Mouse (Mus musculus) erythroblast, embryonic 14.5 days (primary cell): ENCODE results near the gene Ovca2.

Source experiments
- GATA1 ChIP-seq: IDR thresholded peaks from 2 replicates; pipeline ENCODE4 v1.6.1; 2012; ENCODE audit warnings: low read length, inconsistent platforms, mixed read lengths
- TAL1 ChIP-seq: IDR thresholded peaks from 3 replicates; pipeline ENCODE4 v1.6.1; 2012; ENCODE audit warnings: low read length, inconsistent platforms, mixed read lengths

DNA sequence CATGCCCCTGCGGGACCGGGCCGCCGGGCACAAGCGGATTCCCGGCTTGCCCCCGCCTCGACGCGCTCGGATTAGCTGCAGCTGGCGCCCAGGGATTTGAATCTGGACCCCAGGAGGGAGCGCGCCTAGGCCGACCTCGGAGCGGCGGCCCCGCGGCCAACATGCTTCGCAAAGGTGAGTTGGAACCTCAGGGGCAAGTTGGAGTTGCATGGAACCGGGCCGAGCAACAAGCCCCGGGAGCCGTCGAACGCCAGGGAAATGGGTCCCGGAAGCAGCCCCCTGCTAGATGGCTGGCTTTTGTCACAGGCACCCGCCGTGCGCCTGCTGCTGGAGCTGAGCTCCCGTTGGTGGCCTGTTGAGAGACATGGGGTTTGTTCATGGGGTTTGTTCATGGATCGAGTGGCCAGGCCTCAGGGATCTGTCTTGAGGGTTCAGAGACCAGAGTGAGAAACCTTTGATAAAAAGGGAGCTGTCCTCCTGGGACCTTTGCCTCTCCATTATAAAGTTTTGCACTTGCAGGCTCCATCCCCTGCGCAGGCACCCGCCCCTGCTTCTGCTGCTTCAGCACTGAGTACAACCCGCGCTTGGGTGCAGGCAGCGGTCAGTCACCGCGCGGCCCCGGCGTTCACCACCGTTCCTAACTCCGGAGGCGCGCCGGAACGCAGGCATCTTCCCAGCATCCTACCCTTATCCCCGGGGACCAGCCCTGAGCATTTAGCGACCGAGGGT lies 15.7 kb upstream of the Ovca2 start:
- TF ChIP-seq GATA1: no peak
- TF ChIP-seq TAL1: no peak
